Mouse (Mus musculus) T-helper 17 cell (primary cell): ENCODE data around the gene Bricd5.
"Not testable (repeated sequence)": the region's sequence is repeated elsewhere in the genome, so short reads cannot be mapped to it uniquely, and the experiment has no call there.

ENCODE experiments used
- in situ Hi-C, 2 experiments: fragments of 300-600 bp; cut with MboI, MseI; formaldehyde crosslinking; loops; 1 replicate in 1 of 2; 2 replicates in 1 of 2; pipeline ENCODE4 v1.15.1; 2025; ENCODE audit warnings: high pct_unique_total_duplicates in 2 of 2

Gene Bricd5

GRCm38 (mm10) chr17:24473612-24474275 lies at the start of gene Bricd5:
Bricd5 (plus strand) TSS chr17:24473884.
- in situ Hi-C loops, result loop anchor here in 1 of 2 experiments (25.0 kb wide), 1 partner anchor 1439 kb away; the partner anchor contains the start of gene Rab40c

GRCm38 (mm10) chr17:24424489-24424888 lies 49.2 kb upstream of the Bricd5 start:
- in situ Hi-C loops, result no loop called here

- in situ Hi-C loops, result not testable (repeated sequence)
These were observed 48.4 kb upstream of the Bricd5 start for GRCm38 (mm10) chr17:24425326-24425725.

- in situ Hi-C loops, result no loop called here
These were observed 47.8 kb upstream of the Bricd5 start for GRCm38 (mm10) chr17:24425905-24426304.

- in situ Hi-C loops, result no loop called here
These were observed 47.1 kb upstream of the Bricd5 start, which contains the start of gene Eci1 for GRCm38 (mm10) chr17:24426471-24427169. Eci1 (plus strand) TSS chr17:24426641.

- in situ Hi-C loops, result no loop called here
These were observed 46.5 kb upstream of the Bricd5 start for GRCm38 (mm10) chr17:24427170-24427557.

- in situ Hi-C loops, result no loop called here
These were observed 44.3 kb upstream of the Bricd5 start for GRCm38 (mm10) chr17:24429201-24429983.

- in situ Hi-C loops, result no loop called here
These were observed 36.7 kb upstream of the Bricd5 start for GRCm38 (mm10) chr17:24437016-24437415.

GRCm38 (mm10) chr17:24440377-24440776 lies 33.3 kb upstream of the Bricd5 start:
- in situ Hi-C loops, result loop anchor here in 1 of 2 experiments (5.0 kb wide), 1 partner anchor 53 kb away; no protein-coding TSS in a partner anchor

- in situ Hi-C loops, result loop anchor here in 1 of 2 experiments (5.0 kb wide), 1 partner anchor 54 kb away; no protein-coding TSS in a partner anchor
These were observed 32.5 kb upstream of the Bricd5 start for GRCm38 (mm10) chr17:24441148-24441547.

- in situ Hi-C loops, result loop anchor here in 1 of 2 experiments (5.0 kb wide), 1 partner anchor 55 kb away; no protein-coding TSS in a partner anchor
These were observed 31.6 kb upstream of the Bricd5 start for GRCm38 (mm10) chr17:24442107-24442506.

GRCm38 (mm10) chr17:24442632-24443155 lies 31.0 kb upstream of the Bricd5 start, which contains the start of gene Dnase1l2:
Dnase1l2 (minus strand) TSS chr17:24443105.
- in situ Hi-C loops, result loop anchor here in 1 of 2 experiments (5.0 kb wide), 1 partner anchor 55 kb away; no protein-coding TSS in a partner anchor

GRCm38 (mm10) chr17:24443409-24443808 lies 30.3 kb upstream of the Bricd5 start:
- in situ Hi-C loops, result loop anchor here in 1 of 2 experiments (5.0 kb wide), 1 partner anchor 56 kb away; no protein-coding TSS in a partner anchor

GRCm38 (mm10) chr17:24446590-24446989 lies 27.1 kb upstream of the Bricd5 start:
- in situ Hi-C loops, result no loop called here

GRCm38 (mm10) chr17:24449507-24449906 lies 24.2 kb upstream of the Bricd5 start:
- in situ Hi-C loops, result no loop called here

GRCm38 (mm10) chr17:24451220-24451619 lies 22.5 kb upstream of the Bricd5 start:
- in situ Hi-C loops, result loop anchor here in 1 of 2 experiments (25.0 kb wide), 1 partner anchor 1461 kb away; the partner anchor contains the start of gene Rab40c

GRCm38 (mm10) chr17:24453372-24453771 lies 20.3 kb upstream of the Bricd5 start:
- in situ Hi-C loops, result loop anchor here in 1 of 2 experiments (25.0 kb wide), 1 partner anchor 1459 kb away; the partner anchor contains the start of gene Rab40c

- in situ Hi-C loops, result loop anchor here in 1 of 2 experiments (25.0 kb wide), 1 partner anchor 1458 kb away; the partner anchor contains the start of gene Rab40c
These were observed 19.4 kb upstream of the Bricd5 start for GRCm38 (mm10) chr17:24454218-24454755.

GRCm38 (mm10) chr17:24454756-24455522 lies 18.7 kb upstream of the Bricd5 start:
- in situ Hi-C loops, result loop anchor here (5.0 to 25.0 kb wide), 2 partner anchors 973 to 1457 kb away; partner anchors contain the start of gene Rab40c (in 1 of the 2)
